Mouse (Mus musculus) CH12.LX (cell line): Measurements from ENCODE around the gene Nol3. TPM values are rescaled to one million over a fixed set of nuclear protein-coding genes. Genes with fewer than 3 reads are reported as not detected.

ENCODE experiments used
- DNase-seq: peaks from one replicate; pipeline ENCODE4 v3.0.0-alpha.2; 2013; ENCODE audit errors: extremely low read depth
- H3K27ac ChIP-seq: 2 replicates; pipeline ENCODE4 v1.5.1; 2012; ENCODE audit warnings: low read depth, mild to moderate bottlenecking, control low read depth, moderate library complexity; ENCODE audit not compliant: insufficient read depth
- H3K27me3 ChIP-seq: replicated peaks from 2 replicates; pipeline ENCODE3; 2012; ENCODE audit warnings: inconsistent platforms
- H3K36me3 ChIP-seq, 2 experiments: replicated peaks in 1 of 2; 2 replicates each; pipeline versions ENCODE3 to v1.6.1; 2012; ENCODE audit warnings: inconsistent platforms in 1 of 2, low read length in 1 of 2, mild to moderate bottlenecking in 1 of 2, mixed read lengths in 1 of 2, moderate library complexity in 1 of 2; ENCODE audit not compliant: control insufficient read depth in 1 of 2, insufficient read depth in 1 of 2
- H3K4me1 ChIP-seq, 2 experiments: 2 replicates each; pipeline ENCODE4 v1.6.1; 2012; ENCODE audit warnings: inconsistent platforms in 1 of 2, moderate library complexity in 1 of 2; ENCODE audit not compliant: insufficient read depth in 2 of 2, control insufficient read depth in 1 of 2
- H3K4me2 ChIP-seq: 2 replicates; pipeline ENCODE4 v1.6.1; 2012; ENCODE audit warnings: low read depth, mild to moderate bottlenecking, control low read depth; ENCODE audit not compliant: poor library complexity, insufficient read depth, severe bottlenecking
- H3K4me3 ChIP-seq, 3 experiments: fragments of 150-350 bp in 1 of 3; sonication (generic) in 1 of 3; replicated peaks in 1 of 3; 2 replicates each; pipeline versions ENCODE3 to v1.5.1; 2011 to 2012; ENCODE audit warnings: low read depth in 2 of 3, low read length in 2 of 3, mild to moderate bottlenecking in 2 of 3, moderate library complexity in 2 of 3, control low read depth in 1 of 3, improper control_type of control experiment in 1 of 3, inconsistent platforms in 1 of 3, mixed read lengths in 1 of 3; ENCODE audit not compliant: poor library complexity in 1 of 3
- H3K79me2 ChIP-seq: replicated peaks from 2 replicates; pipeline ENCODE4 v1.6.1; 2012; ENCODE audit warnings: mild to moderate bottlenecking, moderate library complexity; ENCODE audit not compliant: control insufficient read depth, poor library complexity, insufficient read depth, severe bottlenecking; ENCODE audit errors: extremely low read depth
- H3K9ac ChIP-seq: 2 replicates; pipeline ENCODE4 v1.6.1; 2012; ENCODE audit warnings: low read depth, mild to moderate bottlenecking, control low read depth, moderate library complexity; ENCODE audit not compliant: insufficient read depth
- H3K9me3 ChIP-seq: replicated peaks from 2 replicates; pipeline ENCODE3; 2012; ENCODE audit warnings: low read length, inconsistent platforms, mixed read lengths
- CHD2 ChIP-seq: IDR thresholded peaks from 2 replicates; pipeline ENCODE4 v1.6.1; 2011; ENCODE audit warnings: low read length, improper control_type of control experiment
- ELF1 ChIP-seq: IDR thresholded peaks from 2 replicates; pipeline ENCODE4 v1.6.1; 2014; ENCODE audit warnings: low read depth, mild to moderate bottlenecking, inconsistent platforms, low read length, improper control_type of control experiment
- ETS1 ChIP-seq: conservative IDR thresholded peaks from 2 replicates; pipeline ENCODE4 v1.6.1; 2012; ENCODE audit warnings: low read depth, mild to moderate bottlenecking, inconsistent platforms, low read length, improper control_type of control experiment, moderate library complexity
- GABPA ChIP-seq: IDR thresholded peaks from 2 replicates; pipeline ENCODE4 v1.6.1; 2012; ENCODE audit warnings: low read depth, low read length, improper control_type of control experiment, inconsistent platforms; ENCODE audit not compliant: insufficient replicate concordance
- HCFC1 ChIP-seq: IDR thresholded peaks from 2 replicates; pipeline ENCODE4 v1.6.1; 2012; ENCODE audit warnings: low read depth, mild to moderate bottlenecking, inconsistent platforms, low read length, improper control_type of control experiment
- KAT2A ChIP-seq: IDR thresholded peaks from 2 replicates; pipeline ENCODE4 v1.6.1; 2012; ENCODE audit warnings: low read length, improper control_type of control experiment, inconsistent platforms; ENCODE audit not compliant: insufficient replicate concordance
- MAX ChIP-seq: IDR thresholded peaks from 2 replicates; pipeline ENCODE4 v1.6.1; 2011; ENCODE audit warnings: low read length, improper control_type of control experiment
- MEF2A ChIP-seq: IDR thresholded peaks from 2 replicates; pipeline ENCODE4 v1.6.1; 2014; ENCODE audit warnings: low read depth, mild to moderate bottlenecking, inconsistent platforms, low read length, improper control_type of control experiment, borderline replicate concordance
- MYC ChIP-seq: IDR thresholded peaks from 2 replicates; pipeline ENCODE4 v1.6.1; 2011; ENCODE audit warnings: low read depth, mild to moderate bottlenecking, improper control_type of control experiment, low read length
- PAX5 ChIP-seq: IDR thresholded peaks from 2 replicates; pipeline ENCODE4 v1.6.1; 2012; ENCODE audit warnings: low read length, inconsistent platforms, mixed read lengths
- POLR2A ChIP-seq: IDR thresholded peaks from 2 replicates; pipeline ENCODE4 v1.6.1; 2011; ENCODE audit warnings: low read depth, mild to moderate bottlenecking, improper control_type of control experiment, low read length
- POLR2AphosphoS2 ChIP-seq: IDR thresholded peaks from 2 replicates; pipeline ENCODE4 v1.6.1; 2011; ENCODE audit warnings: low read depth, low read length, improper control_type of control experiment
- RAD21 ChIP-seq: IDR thresholded peaks from 2 replicates; pipeline ENCODE4 v1.6.1; 2011; ENCODE audit warnings: low read depth, mild to moderate bottlenecking, low read length, improper control_type of control experiment, moderate library complexity
- SIN3A ChIP-seq: IDR thresholded peaks from 2 replicates; pipeline ENCODE4 v1.6.1; 2012; ENCODE audit warnings: low read length, improper control_type of control experiment, inconsistent platforms
- SMC3 ChIP-seq: IDR thresholded peaks from 2 replicates; pipeline ENCODE4 v1.6.1; 2011; ENCODE audit warnings: low read depth, low read length, improper control_type of control experiment
- TCF12 ChIP-seq: IDR thresholded peaks from 2 replicates; pipeline ENCODE4 v1.6.1; 2014; ENCODE audit warnings: low read depth, mild to moderate bottlenecking, inconsistent platforms, low read length, improper control_type of control experiment
- USF2 ChIP-seq: conservative IDR thresholded peaks from 2 replicates; pipeline ENCODE4 v1.6.1; 2011; ENCODE audit warnings: low read depth, low read length, improper control_type of control experiment
- ZKSCAN1 ChIP-seq: IDR thresholded peaks from 2 replicates; pipeline ENCODE4 v1.6.1; 2012; ENCODE audit warnings: low read depth, inconsistent platforms, low read length, improper control_type of control experiment, borderline replicate concordance
- dilution Hi-C: fragments of 300-500 bp; cut with MboI; formaldehyde crosslinking; loops from 2 replicates; pipeline ENCODE4 v1.14.3; 2020; ENCODE audit warnings: low sequenced_read_pairs; ENCODE audit not compliant: extremely low pct_unique_long_range_greater_than_20kb, extremely low pct_ligation_motif_present
- in situ Hi-C: fragments of 300-500 bp; cut with MboI; formaldehyde crosslinking; loops from 3 replicates; pipeline ENCODE4 v1.14.3; 2019; ENCODE audit warnings: low sequenced_read_pairs, low pct_ligation_motif_present, low pct_unique_long_range_greater_than_20kb, mixed read lengths
- polyA plus RNA-seq: library from polyadenylated mRNA; unstranded; fragments of >175 nt; gene quantifications from 2 replicates; pipeline ENCODE4 v1.2.1, GENCODE M21; 2012; ENCODE audit warnings: low read depth; ENCODE audit not compliant: insufficient read length
- total RNA-seq, 2 experiments: library from RNA; depleted of rRNA; stranded (reverse); fragments of 300-350 nt in 1 of 2; fragments of >200 nt in 1 of 2; gene quantifications; 2 replicates each; pipeline ENCODE4 v1.2.3; 2012 to 2014

Gene Nol3
- total and polyA plus RNA-seq, 3 experiments, result 0.31 to 0.34 TPM; not detected in 1

- Histone ChIP-seq H3K36me3 (peaks cover 15 to 55% of the 10 kb centered on the region in 2 experiments), H3K9me3 (no peaks in the 10 kb centered on the region), H3K79me2 (0 out of 2 replicates have a peak, but pooled peaks cover 5% of the 10 kb centered on the region), H3K4me2 (no peak overlapping the region), H3K9ac (no peak overlapping the region), H3K27me3 (no peaks in the 10 kb centered on the region), H3K4me1 (peaks cover 0 to 15% of the 10 kb centered on the region in 2 experiments; a peak in 2 of 4 replicates), H3K27ac (no peak overlapping the region), H3K4me3 (no peak overlapping the region)
- no peak for DNase-seq
- TF ChIP-seq GABPA (no peak), ELF1 (no peak), SIN3A (no peak), MEF2A (no peak), RAD21 (no peak), HCFC1 (no peak), POLR2AphosphoS2 (no peak), SMC3 (no peak), POLR2A (no peak), MAX (no peak), ETS1 (no peak), TCF12 (no peak), KAT2A (no peak), ZKSCAN1 (no peak)
- in situ Hi-C loops, result no loop called here
- dilution Hi-C loops, result no loop called here
Measured at GRCm38 (mm10) chr8:105233126-105233935, 42.6 kb upstream of the Nol3 start.

- no peak overlapping the region for H3K4me3 ChIP-seq
- dilution Hi-C loops, result no loop called here
- no peaks in the 10 kb centered on the region for H3K27me3 ChIP-seq
- H3K9me3 ChIP-seq, result no peaks in the 10 kb centered on the region
- no peak for DNase-seq
- no peaks in the 10 kb centered on the region for H3K79me2 ChIP-seq
- TF ChIP-seq PAX5 (no peak), MAX (no peak), CHD2 (no peak), POLR2A (no peak), USF2 (no peak), MYC (no peak)
- no peak overlapping the region for H3K4me2 ChIP-seq
- peaks cover 0 to 15% of the 10 kb centered on the region in 2 experiments; a peak in 2 of 4 replicates for H3K4me1 ChIP-seq
- peaks cover 29 to 70% of the 10 kb centered on the region in 2 experiments for H3K36me3 ChIP-seq
- in situ Hi-C loops, result no loop called here
- no peak overlapping the region for H3K9ac ChIP-seq
- no peak overlapping the region for H3K27ac ChIP-seq
Measured at GRCm38 (mm10) chr8:105235206-105235605, 40.7 kb upstream of the Nol3 start.
